Mouse (Mus musculus): ENCODE measurements around the gene Ptk6. TPM values are rescaled to one million over a fixed set of nuclear protein-coding genes. Genes with fewer than 3 reads are reported as not detected.
"Not testable (repeated sequence)": the region's sequence is repeated elsewhere in the genome, so short reads cannot be mapped to it uniquely, and the experiment has no call there.

Ptk6 gene
- polyA plus RNA-seq, 1 experiment from 2014 or later = not detected

- Histone ChIP-seq H3K4me1 (replicated peaks; ENCODE audit: control insufficient read depth, insufficient read depth, low read length) (peaks cover 9% of the 10 kb centered on the region; the same call in 1 of the 2 replicates), H3K27me3 (ENCODE audit: control insufficient read depth, insufficient read depth, low read length) (peaks cover 30% of the 10 kb centered on the region), H3K9ac (ENCODE audit: low read length) (no peak overlapping the region; the same call in 1 of the 2 replicates), H3K27ac (ENCODE audit: low read depth, low read length) (no peak overlapping the region), H3K4me3 (ENCODE audit: low read depth, low read length) (peak overlapping the region; percentile 22), H3K4me2 (ENCODE audit: low read depth, low read length, severe bottlenecking) (peak overlapping the region; percentile 48), H3K36me3 (ENCODE audit: control insufficient read depth, insufficient read depth, low read length) (no peaks in the 10 kb centered on the region), H3K9me3 (ENCODE audit: control insufficient read depth, low read length) (no peaks in the 10 kb centered on the region)
- DNase-seq (ENCODE audit: low spot score) (no peak), ATAC-seq (replicated peaks; ENCODE audit: low FRiP score) (no peak; the same call in 1 of the 2 replicates)
- 3% methylated on average over 34 of the region's 34 CpGs for WGBS
Observed at GRCm38 (mm10) chr2:181212389-181213020, 9.9 kb upstream of the Ptk6 start.

- Histone ChIP-seq H3K27me3 (ENCODE audit: control insufficient read depth, insufficient read depth, low read length) (peaks cover 2% of the 10 kb centered on the region), H3K27ac (ENCODE audit: low read depth, low read length) (no peak overlapping the region), H3K4me1 (replicated peaks; ENCODE audit: control insufficient read depth, insufficient read depth, low read length) (no peaks in the 10 kb centered on the region), H3K4me3 (ENCODE audit: low read depth, low read length) (no peak overlapping the region), H3K9ac (ENCODE audit: low read length) (no peak overlapping the region), H3K4me2 (ENCODE audit: low read depth, low read length, severe bottlenecking) (no peak overlapping the region), H3K9me3 (ENCODE audit: control insufficient read depth, low read length) (no peaks in the 10 kb centered on the region), H3K36me3 (ENCODE audit: control insufficient read depth, insufficient read depth, low read length) (no peaks in the 10 kb centered on the region)
- WGBS = 87% methylated on average over 9 of the region's 9 CpGs
- ATAC-seq (replicated peaks; ENCODE audit: low FRiP score) (no peak), DNase-seq (ENCODE audit: low spot score) (no peak)
Observed at GRCm38 (mm10) chr2:181206118-181206517, 3.5 kb upstream of the Ptk6 start.

GRCm38 (mm10) chr2:181205678-181206077 lies 3.1 kb upstream of the Ptk6 start:
- Histone ChIP-seq H3K4me1 (replicated peaks; ENCODE audit: control insufficient read depth, insufficient read depth, low read length) (no peaks in the 10 kb centered on the region), H3K9me3 (ENCODE audit: control insufficient read depth, low read length) (no peaks in the 10 kb centered on the region), H3K4me2 (ENCODE audit: low read depth, low read length, severe bottlenecking) (no peak overlapping the region), H3K36me3 (ENCODE audit: control insufficient read depth, insufficient read depth, low read length) (no peaks in the 10 kb centered on the region), H3K27ac (ENCODE audit: low read depth, low read length) (no peak overlapping the region), H3K9ac (ENCODE audit: low read length) (no peak overlapping the region), H3K4me3 (ENCODE audit: low read depth, low read length) (no peak overlapping the region), H3K27me3 (ENCODE audit: control insufficient read depth, insufficient read depth, low read length) (no peaks in the 10 kb centered on the region)
- DNase-seq (ENCODE audit: low spot score) = no peak
- WGBS = 93% methylated on average over 5 of the region's 5 CpGs
- ATAC-seq (replicated peaks; ENCODE audit: low FRiP score) = no peak

- WGBS = 80% methylated on average over 6 of the region's 6 CpGs
- H3K4me1 ChIP-seq (replicated peaks; ENCODE audit: control insufficient read depth, insufficient read depth, low read length) = no peaks in the 10 kb centered on the region
- no peak for ATAC-seq (replicated peaks; ENCODE audit: low FRiP score)
- H3K4me2 ChIP-seq (ENCODE audit: low read depth, low read length, severe bottlenecking) = no peak overlapping the region
- H3K4me3 ChIP-seq (ENCODE audit: low read depth, low read length) = no peak overlapping the region
- no peak for DNase-seq (ENCODE audit: low spot score)
- H3K9me3 ChIP-seq (ENCODE audit: control insufficient read depth, low read length) = no peaks in the 10 kb centered on the region
- no peaks in the 10 kb centered on the region for H3K36me3 ChIP-seq (ENCODE audit: control insufficient read depth, insufficient read depth, low read length)
- no peaks in the 10 kb centered on the region for H3K27me3 ChIP-seq (ENCODE audit: control insufficient read depth, insufficient read depth, low read length)
- H3K9ac ChIP-seq (ENCODE audit: low read length) = no peak overlapping the region
- H3K27ac ChIP-seq (ENCODE audit: low read depth, low read length) = no peak overlapping the region
Observed at GRCm38 (mm10) chr2:181202886-181203285, 297 bp upstream of the Ptk6 start.

- Histone ChIP-seq H3K9ac (ENCODE audit: low read length) (no peak overlapping the region), H3K27me3 (ENCODE audit: control insufficient read depth, insufficient read depth, low read length) (no peaks in the 10 kb centered on the region), H3K4me2 (ENCODE audit: low read depth, low read length, severe bottlenecking) (no peak overlapping the region), H3K36me3 (ENCODE audit: control insufficient read depth, insufficient read depth, low read length) (no peaks in the 10 kb centered on the region), H3K9me3 (ENCODE audit: control insufficient read depth, low read length) (no peaks in the 10 kb centered on the region), H3K27ac (ENCODE audit: low read depth, low read length) (no peak overlapping the region), H3K4me1 (replicated peaks; ENCODE audit: control insufficient read depth, insufficient read depth, low read length) (no peaks in the 10 kb centered on the region), H3K4me3 (ENCODE audit: low read depth, low read length) (no peak overlapping the region)
- WGBS = 72% methylated on average over 3 of the region's 3 CpGs
- no peak for ATAC-seq (replicated peaks; ENCODE audit: low FRiP score)
- no peak for DNase-seq (ENCODE audit: low spot score)
Observed at GRCm38 (mm10) chr2:181201606-181202005, 983 bp downstream of the Ptk6 start.

- no peak overlapping the region for H3K9ac ChIP-seq (ENCODE audit: low read length)
- no peak overlapping the region for H3K4me2 ChIP-seq (ENCODE audit: low read depth, low read length, severe bottlenecking)
- H3K4me1 ChIP-seq (replicated peaks; ENCODE audit: control insufficient read depth, insufficient read depth, low read length) = no peaks in the 10 kb centered on the region
- H3K36me3 ChIP-seq (ENCODE audit: control insufficient read depth, insufficient read depth, low read length) = no peaks in the 10 kb centered on the region
- DNase-seq (ENCODE audit: low spot score) (no peak), ATAC-seq (replicated peaks; ENCODE audit: low FRiP score) (no peak)
- no peak overlapping the region for H3K27ac ChIP-seq (ENCODE audit: low read depth, low read length)
- H3K4me3 ChIP-seq (ENCODE audit: low read depth, low read length) = no peak overlapping the region
- H3K27me3 ChIP-seq (ENCODE audit: control insufficient read depth, insufficient read depth, low read length) = no peaks in the 10 kb centered on the region
- H3K9me3 ChIP-seq (ENCODE audit: control insufficient read depth, low read length) = no peaks in the 10 kb centered on the region
- 91% methylated on average over 4 of the region's 4 CpGs for WGBS
Observed at GRCm38 (mm10) chr2:181196628-181197300, 5.8 kb downstream of the Ptk6 start.

GRCm38 (mm10) chr2:181193044-181193443 lies 9.5 kb downstream of the Ptk6 start:
- DNase-seq (ENCODE audit: low spot score) (no peak), ATAC-seq (replicated peaks; ENCODE audit: low FRiP score) (no peak)
- Histone ChIP-seq H3K27ac (ENCODE audit: low read depth, low read length) (no peak overlapping the region), H3K4me2 (ENCODE audit: low read depth, low read length, severe bottlenecking) (no peak overlapping the region), H3K27me3 (ENCODE audit: control insufficient read depth, insufficient read depth, low read length) (no peaks in the 10 kb centered on the region), H3K36me3 (ENCODE audit: control insufficient read depth, insufficient read depth, low read length) (no peaks in the 10 kb centered on the region), H3K4me3 (ENCODE audit: low read depth, low read length) (no peak overlapping the region), H3K9me3 (ENCODE audit: control insufficient read depth, low read length) (no peaks in the 10 kb centered on the region), H3K4me1 (replicated peaks; ENCODE audit: control insufficient read depth, insufficient read depth, low read length) (peaks cover 3% of the 10 kb centered on the region), H3K9ac (ENCODE audit: low read length) (no peak overlapping the region)
- 82% methylated on average over 3 of the region's 3 CpGs for WGBS

- no peak overlapping the region for H3K9ac ChIP-seq (ENCODE audit: low read length)
- no peaks in the 10 kb centered on the region for H3K36me3 ChIP-seq (ENCODE audit: control insufficient read depth, insufficient read depth, low read length)
- DNase-seq (ENCODE audit: low spot score) (no peak), ATAC-seq (replicated peaks; ENCODE audit: low FRiP score) (no peak)
- H3K4me3 ChIP-seq (ENCODE audit: low read depth, low read length) = no peak overlapping the region
- 72% methylated on average over 4 of the region's 4 CpGs for WGBS
- no peak overlapping the region for H3K27ac ChIP-seq (ENCODE audit: low read depth, low read length)
- no peaks in the 10 kb centered on the region for H3K27me3 ChIP-seq (ENCODE audit: control insufficient read depth, insufficient read depth, low read length)
- H3K4me2 ChIP-seq (ENCODE audit: low read depth, low read length, severe bottlenecking) = no peak overlapping the region
- peaks cover 3% of the 10 kb centered on the region for H3K4me1 ChIP-seq (replicated peaks; ENCODE audit: control insufficient read depth, insufficient read depth, low read length)
- no peaks in the 10 kb centered on the region for H3K9me3 ChIP-seq (ENCODE audit: control insufficient read depth, low read length)
Observed at GRCm38 (mm10) chr2:181191936-181192335, 10.7 kb downstream of the Ptk6 start.

GRCm38 (mm10) chr2:181191385-181191784 lies 11.2 kb downstream of the Ptk6 start:
- not testable (repeated sequence) for DNase-seq (ENCODE audit: low spot score); H3K36me3 ChIP-seq (ENCODE audit: control insufficient read depth, insufficient read depth, low read length); H3K4me3 ChIP-seq (ENCODE audit: low read depth, low read length); H3K9ac ChIP-seq (ENCODE audit: low read length); ATAC-seq (replicated peaks; ENCODE audit: low FRiP score); H3K4me2 ChIP-seq (ENCODE audit: low read depth, low read length, severe bottlenecking); H3K27ac ChIP-seq (ENCODE audit: low read depth, low read length); H3K4me1 ChIP-seq (replicated peaks; ENCODE audit: control insufficient read depth, insufficient read depth, low read length); H3K9me3 ChIP-seq (ENCODE audit: control insufficient read depth, low read length); H3K27me3 ChIP-seq (ENCODE audit: control insufficient read depth, insufficient read depth, low read length)
- 87% methylated on average over 3 of the region's 4 CpGs for WGBS
